Comparison of ENCODE assay signal across 24 mouse cellular contexts in the genomic region with DNA sequence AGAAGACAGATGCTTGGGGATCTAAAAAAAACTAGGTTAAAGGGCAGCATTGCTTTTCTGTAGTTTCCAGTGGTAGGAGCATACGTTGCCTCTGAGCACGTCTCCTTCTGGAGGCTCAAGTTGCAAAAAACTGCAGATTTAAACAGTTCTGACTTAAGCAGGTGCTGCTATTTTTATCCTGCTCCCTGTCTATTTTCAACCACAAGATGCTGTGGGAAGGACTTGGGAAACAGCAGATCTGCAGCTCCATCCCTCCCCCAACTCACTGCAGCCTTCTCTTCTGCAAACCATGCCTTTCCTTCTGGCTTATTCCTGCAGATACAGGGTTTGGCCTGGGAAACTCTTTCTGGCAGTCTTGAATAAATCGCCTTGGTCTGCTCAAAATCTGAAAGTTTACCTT.
DNase-seq lines count a peak whose midpoint lies in the region; ATAC-seq and TF ChIP-seq lines count a peak whose summit lies in the region.
"Had no signal": no experiment of that assay in that cellular context is flagged by ENCODE, and none has a peak within 500 bp of the region (broad histone marks: within the 10 kb centered on the region; RNA-seq: fewer than 3 reads in every experiment).

No protein-coding gene starts in this region.

- H3K4me2 ChIP-seq in hindbrain, postnatal 0 days (ENCODE audit: low read depth, low read length) = no peak overlapping the region
- H3K4me2 ChIP-seq in hindbrain, embryonic 12.5 days (replicated peaks) = no peak overlapping the region
- H3K4me2 ChIP-seq: heart, embryonic 11.5 days; hindbrain, embryonic 15.5 days; liver, embryonic 15.5 days; midbrain, embryonic 15.5 days had no signal

- WGBS in hindbrain, postnatal 0 days = 76% methylated on average over 3 of the region's 3 CpGs
- WGBS in hindbrain, embryonic 12.5 days = 82% methylated on average over 3 of the region's 3 CpGs

- no peaks in the 10 kb centered on the region for H3K9me3 ChIP-seq in hindbrain, postnatal 0 days (ENCODE audit: low read length)
- H3K9me3 ChIP-seq in hindbrain, embryonic 12.5 days (replicated peaks) = no peaks in the 10 kb centered on the region
- H3K9me3 ChIP-seq: hindbrain, embryonic 15.5 days; liver, embryonic 15.5 days; megakaryocyte, embryonic 14.5 days; midbrain, embryonic 15.5 days had no signal

- H3K4me3 ChIP-seq in hindbrain, postnatal 0 days (ENCODE audit: low read length) = no peak overlapping the region
- H3K4me3 ChIP-seq in hindbrain, embryonic 12.5 days = no peak overlapping the region
- H3K4me3 ChIP-seq: erythroblast, embryonic 14.5 days; hindbrain, embryonic 15.5 days; liver, embryonic 15.5 days; megakaryocyte, embryonic 14.5 days; midbrain, embryonic 15.5 days had no signal

- TF ChIP-seq CTCF in hindbrain, postnatal 0 days (IDR thresholded peaks at IDR 0.05; ENCODE audit: low read depth) = no peak

- H3K36me3 ChIP-seq in hindbrain, postnatal 0 days (ENCODE audit: insufficient read depth, low read length) = no peaks in the 10 kb centered on the region
- no peaks in the 10 kb centered on the region for H3K36me3 ChIP-seq in hindbrain, embryonic 12.5 days
- H3K36me3 ChIP-seq: hindbrain, embryonic 15.5 days; liver, embryonic 15.5 days; midbrain, embryonic 15.5 days had no signal

- DNase-seq in hindbrain, postnatal 0 days (ENCODE audit: low spot score) = peak; percentile 4
- peak; percentile 90 for DNase-seq in brain, adult 2 months (ENCODE audit: low read depth, low spot score)
- DNase-seq in left cerebral cortex, adult 9 months (ENCODE audit: low spot score in 2 of 2) = peak; percentile 39 to 40
- DNase-seq in right cerebral cortex, postnatal 36 days (ENCODE audit: low spot score in 2 of 2) = peak; percentile 2 to 30
- no peak for DNase-seq in adrenal gland, postnatal 10 days
- DNase-seq in retina, postnatal 1 day = no peak
- DNase-seq: adrenal gland, postnatal 36 days; cerebellum, postnatal 10 days; gastrocnemius, postnatal 36 days; heart, postnatal 14 days; kidney, postnatal 10 days; lung, postnatal 14 days; thymus, adult 18-20 months had no signal

- H3K9ac ChIP-seq in hindbrain, postnatal 0 days (replicated peaks; ENCODE audit: low read length) = no peak overlapping the region
- H3K9ac ChIP-seq in hindbrain, embryonic 12.5 days = no peak overlapping the region
- H3K9ac ChIP-seq: hindbrain, embryonic 15.5 days; liver, embryonic 15.5 days; midbrain, embryonic 15.5 days had no signal

- H3K27me3 ChIP-seq in hindbrain, postnatal 0 days (ENCODE audit: insufficient read depth, low read length) = no peaks in the 10 kb centered on the region
- no peaks in the 10 kb centered on the region for H3K27me3 ChIP-seq in hindbrain, embryonic 12.5 days
- H3K27me3 ChIP-seq: hindbrain, embryonic 15.5 days; liver, embryonic 15.5 days; megakaryocyte, embryonic 14.5 days; midbrain, embryonic 15.5 days; Patski had no signal

- H3K4me1 ChIP-seq in hindbrain, postnatal 0 days (ENCODE audit: insufficient read depth, low read length) = no peaks in the 10 kb centered on the region
- H3K4me1 ChIP-seq in hindbrain, embryonic 12.5 days = no peaks in the 10 kb centered on the region
- H3K4me1 ChIP-seq: liver, embryonic 15.5 days; megakaryocyte, embryonic 14.5 days had no signal

- ATAC-seq in hindbrain, postnatal 0 days = no peak
- ATAC-seq in hindbrain, embryonic 12.5 days (ENCODE audit: low FRiP score) = no peak
- ATAC-seq: activated CD4-positive, CD25-positive, alpha-beta regulatory T cell, adult 4 months; forebrain, embryonic 16.5 days; intestine, postnatal 0 days; midbrain, embryonic 15.5 days; Patski had no signal

- no peak overlapping the region for H3K27ac ChIP-seq in hindbrain, postnatal 0 days
- no peak overlapping the region for H3K27ac ChIP-seq in hindbrain, embryonic 12.5 days
- H3K27ac ChIP-seq: hindbrain, embryonic 15.5 days; liver, embryonic 15.5 days; midbrain, embryonic 15.5 days had no signal

Comparison
In these comparisons a context has a peak if more than half of its experiments do, and no peak if none do; other contexts are left out.
1. DNase-seq: peak in hindbrain, postnatal 0 days (single experiment), brain, adult 2 months (single experiment), left cerebral cortex, adult 9 months (2 of 2) and right cerebral cortex, postnatal 36 days (2 of 2); none in adrenal gland, postnatal 10 days (single experiment) and retina, postnatal 1 day (single experiment).